Mouse (Mus musculus) CH12.LX (cell line): ENCODE measurements around the gene AC140267.1. TPM values are rescaled to one million over a fixed set of nuclear protein-coding genes. Genes with fewer than 3 reads are reported as not detected.

Source experiments
- DNase-seq: peaks from one replicate; pipeline ENCODE4 v3.0.0-alpha.2; 2013; ENCODE audit errors: extremely low read depth
- H3K27ac ChIP-seq: 2 replicates; pipeline ENCODE4 v1.5.1; 2012; ENCODE audit warnings: low read depth, mild to moderate bottlenecking, control low read depth, moderate library complexity; ENCODE audit not compliant: insufficient read depth
- H3K27me3 ChIP-seq: replicated peaks from 2 replicates; pipeline ENCODE3; 2012; ENCODE audit warnings: inconsistent platforms
- H3K36me3 ChIP-seq, 2 experiments: replicated peaks in 1 of 2; 2 replicates each; pipeline versions ENCODE3 to v1.6.1; 2012; ENCODE audit warnings: inconsistent platforms in 1 of 2, low read length in 1 of 2, mild to moderate bottlenecking in 1 of 2, mixed read lengths in 1 of 2, moderate library complexity in 1 of 2; ENCODE audit not compliant: control insufficient read depth in 1 of 2, insufficient read depth in 1 of 2
- H3K4me1 ChIP-seq, 2 experiments: 2 replicates each; pipeline ENCODE4 v1.6.1; 2012; ENCODE audit warnings: inconsistent platforms in 1 of 2, moderate library complexity in 1 of 2; ENCODE audit not compliant: insufficient read depth in 2 of 2, control insufficient read depth in 1 of 2
- H3K4me2 ChIP-seq: 2 replicates; pipeline ENCODE4 v1.6.1; 2012; ENCODE audit warnings: low read depth, mild to moderate bottlenecking, control low read depth; ENCODE audit not compliant: poor library complexity, insufficient read depth, severe bottlenecking
- H3K4me3 ChIP-seq, 3 experiments: fragments of 150-350 bp in 1 of 3; sonication (generic) in 1 of 3; replicated peaks in 1 of 3; 2 replicates each; pipeline versions ENCODE3 to v1.5.1; 2011 to 2012; ENCODE audit warnings: low read depth in 2 of 3, low read length in 2 of 3, mild to moderate bottlenecking in 2 of 3, moderate library complexity in 2 of 3, control low read depth in 1 of 3, improper control_type of control experiment in 1 of 3, inconsistent platforms in 1 of 3, mixed read lengths in 1 of 3; ENCODE audit not compliant: poor library complexity in 1 of 3
- H3K79me2 ChIP-seq: replicated peaks from 2 replicates; pipeline ENCODE4 v1.6.1; 2012; ENCODE audit warnings: mild to moderate bottlenecking, moderate library complexity; ENCODE audit not compliant: control insufficient read depth, poor library complexity, insufficient read depth, severe bottlenecking; ENCODE audit errors: extremely low read depth
- H3K9ac ChIP-seq: 2 replicates; pipeline ENCODE4 v1.6.1; 2012; ENCODE audit warnings: low read depth, mild to moderate bottlenecking, control low read depth, moderate library complexity; ENCODE audit not compliant: insufficient read depth
- H3K9me3 ChIP-seq: replicated peaks from 2 replicates; pipeline ENCODE3; 2012; ENCODE audit warnings: low read length, inconsistent platforms, mixed read lengths
- CHD1 ChIP-seq: IDR thresholded peaks from 2 replicates; pipeline ENCODE4 v1.6.1; 2012; ENCODE audit warnings: low read depth, low read length, improper control_type of control experiment, inconsistent platforms
- E2F4 ChIP-seq: IDR thresholded peaks from 2 replicates; pipeline ENCODE4 v1.6.1; 2011; ENCODE audit warnings: low read depth, low read length, improper control_type of control experiment; ENCODE audit not compliant: insufficient replicate concordance
- ELF1 ChIP-seq: IDR thresholded peaks from 2 replicates; pipeline ENCODE4 v1.6.1; 2014; ENCODE audit warnings: low read depth, mild to moderate bottlenecking, inconsistent platforms, low read length, improper control_type of control experiment
- EP300 ChIP-seq: IDR thresholded peaks from 2 replicates; pipeline ENCODE4 v1.6.1; 2011; ENCODE audit warnings: low read length, improper control_type of control experiment
- ETS1 ChIP-seq: conservative IDR thresholded peaks from 2 replicates; pipeline ENCODE4 v1.6.1; 2012; ENCODE audit warnings: low read depth, mild to moderate bottlenecking, inconsistent platforms, low read length, improper control_type of control experiment, moderate library complexity
- GABPA ChIP-seq: IDR thresholded peaks from 2 replicates; pipeline ENCODE4 v1.6.1; 2012; ENCODE audit warnings: low read depth, low read length, improper control_type of control experiment, inconsistent platforms; ENCODE audit not compliant: insufficient replicate concordance
- HCFC1 ChIP-seq: IDR thresholded peaks from 2 replicates; pipeline ENCODE4 v1.6.1; 2012; ENCODE audit warnings: low read depth, mild to moderate bottlenecking, inconsistent platforms, low read length, improper control_type of control experiment
- JUN ChIP-seq: IDR thresholded peaks from 2 replicates; pipeline ENCODE4 v1.6.1; 2011; ENCODE audit warnings: low read depth, mild to moderate bottlenecking, low read length, improper control_type of control experiment, moderate library complexity; ENCODE audit not compliant: insufficient read depth
- KAT2A ChIP-seq: IDR thresholded peaks from 2 replicates; pipeline ENCODE4 v1.6.1; 2012; ENCODE audit warnings: low read length, improper control_type of control experiment, inconsistent platforms; ENCODE audit not compliant: insufficient replicate concordance
- MAFK ChIP-seq: IDR thresholded peaks from 2 replicates; pipeline ENCODE4 v1.6.1; 2011; ENCODE audit warnings: low read length, improper control_type of control experiment; ENCODE audit not compliant: insufficient replicate concordance
- MAX ChIP-seq: IDR thresholded peaks from 2 replicates; pipeline ENCODE4 v1.6.1; 2011; ENCODE audit warnings: low read length, improper control_type of control experiment
- MEF2A ChIP-seq: IDR thresholded peaks from 2 replicates; pipeline ENCODE4 v1.6.1; 2014; ENCODE audit warnings: low read depth, mild to moderate bottlenecking, inconsistent platforms, low read length, improper control_type of control experiment, borderline replicate concordance
- MXI1 ChIP-seq: IDR thresholded peaks from 2 replicates; pipeline ENCODE4 v1.6.1; 2011; ENCODE audit warnings: mild to moderate bottlenecking, low read depth, low read length, improper control_type of control experiment
- MYC ChIP-seq: IDR thresholded peaks from 2 replicates; pipeline ENCODE4 v1.6.1; 2011; ENCODE audit warnings: low read depth, mild to moderate bottlenecking, improper control_type of control experiment, low read length
- NRF1 ChIP-seq: IDR thresholded peaks from 2 replicates; pipeline ENCODE4 v1.6.1; 2014; ENCODE audit warnings: low read depth, mild to moderate bottlenecking, inconsistent platforms, low read length, improper control_type of control experiment, moderate library complexity
- PAX5 ChIP-seq: IDR thresholded peaks from 2 replicates; pipeline ENCODE4 v1.6.1; 2012; ENCODE audit warnings: low read length, inconsistent platforms, mixed read lengths
- POLR2A ChIP-seq: IDR thresholded peaks from 2 replicates; pipeline ENCODE4 v1.6.1; 2011; ENCODE audit warnings: low read depth, mild to moderate bottlenecking, improper control_type of control experiment, low read length
- POLR2AphosphoS2 ChIP-seq: IDR thresholded peaks from 2 replicates; pipeline ENCODE4 v1.6.1; 2011; ENCODE audit warnings: low read depth, low read length, improper control_type of control experiment
- RAD21 ChIP-seq: IDR thresholded peaks from 2 replicates; pipeline ENCODE4 v1.6.1; 2011; ENCODE audit warnings: low read depth, mild to moderate bottlenecking, low read length, improper control_type of control experiment, moderate library complexity
- RCOR1 ChIP-seq: conservative IDR thresholded peaks from 2 replicates; pipeline ENCODE4 v1.6.1; 2012; ENCODE audit warnings: low read depth, mild to moderate bottlenecking, inconsistent platforms, low read length, improper control_type of control experiment
- SIN3A ChIP-seq: IDR thresholded peaks from 2 replicates; pipeline ENCODE4 v1.6.1; 2012; ENCODE audit warnings: low read length, improper control_type of control experiment, inconsistent platforms
- SMC3 ChIP-seq: IDR thresholded peaks from 2 replicates; pipeline ENCODE4 v1.6.1; 2011; ENCODE audit warnings: low read depth, low read length, improper control_type of control experiment
- TBP ChIP-seq: conservative IDR thresholded peaks from 2 replicates; pipeline ENCODE4 v1.6.1; 2011; ENCODE audit warnings: low read depth, low read length, improper control_type of control experiment
- TCF12 ChIP-seq: IDR thresholded peaks from 2 replicates; pipeline ENCODE4 v1.6.1; 2014; ENCODE audit warnings: low read depth, mild to moderate bottlenecking, inconsistent platforms, low read length, improper control_type of control experiment
- UBTF ChIP-seq: IDR thresholded peaks from 2 replicates; pipeline ENCODE4 v1.6.1; 2012; ENCODE audit warnings: low read depth, mild to moderate bottlenecking, inconsistent platforms, low read length, improper control_type of control experiment, moderate library complexity
- USF1 ChIP-seq: IDR thresholded peaks from 2 replicates; pipeline ENCODE4 v1.6.1; 2014; ENCODE audit warnings: low read depth, mild to moderate bottlenecking, inconsistent platforms, low read length, improper control_type of control experiment
- USF2 ChIP-seq: conservative IDR thresholded peaks from 2 replicates; pipeline ENCODE4 v1.6.1; 2011; ENCODE audit warnings: low read depth, low read length, improper control_type of control experiment
- ZC3H11A ChIP-seq: IDR thresholded peaks from 2 replicates; pipeline ENCODE4 v1.6.1; 2012; ENCODE audit warnings: low read depth, mild to moderate bottlenecking, inconsistent platforms, low read length, improper control_type of control experiment
- ZKSCAN1 ChIP-seq: IDR thresholded peaks from 2 replicates; pipeline ENCODE4 v1.6.1; 2012; ENCODE audit warnings: low read depth, inconsistent platforms, low read length, improper control_type of control experiment, borderline replicate concordance
- ZNF384 ChIP-seq: IDR thresholded peaks from 2 replicates; pipeline ENCODE4 v1.6.1; 2012; ENCODE audit warnings: low read depth, low read length, improper control_type of control experiment, inconsistent platforms
- dilution Hi-C: fragments of 300-500 bp; cut with MboI; formaldehyde crosslinking; loops from 2 replicates; pipeline ENCODE4 v1.14.3; 2020; ENCODE audit warnings: low sequenced_read_pairs; ENCODE audit not compliant: extremely low pct_unique_long_range_greater_than_20kb, extremely low pct_ligation_motif_present
- in situ Hi-C: fragments of 300-500 bp; cut with MboI; formaldehyde crosslinking; loops from 3 replicates; pipeline ENCODE4 v1.14.3; 2019; ENCODE audit warnings: low sequenced_read_pairs, low pct_ligation_motif_present, low pct_unique_long_range_greater_than_20kb, mixed read lengths
- polyA plus RNA-seq: library from polyadenylated mRNA; unstranded; fragments of >175 nt; gene quantifications from 2 replicates; pipeline ENCODE4 v1.2.1, GENCODE M21; 2012; ENCODE audit warnings: low read depth; ENCODE audit not compliant: insufficient read length
- total RNA-seq, 2 experiments: library from RNA; depleted of rRNA; stranded (reverse); fragments of 300-350 nt in 1 of 2; fragments of >200 nt in 1 of 2; gene quantifications; 2 replicates each; pipeline ENCODE4 v1.2.3; 2012 to 2014

The AC140267.1 gene
- total and polyA plus RNA-seq, 3 experiments: not detected

DNA sequence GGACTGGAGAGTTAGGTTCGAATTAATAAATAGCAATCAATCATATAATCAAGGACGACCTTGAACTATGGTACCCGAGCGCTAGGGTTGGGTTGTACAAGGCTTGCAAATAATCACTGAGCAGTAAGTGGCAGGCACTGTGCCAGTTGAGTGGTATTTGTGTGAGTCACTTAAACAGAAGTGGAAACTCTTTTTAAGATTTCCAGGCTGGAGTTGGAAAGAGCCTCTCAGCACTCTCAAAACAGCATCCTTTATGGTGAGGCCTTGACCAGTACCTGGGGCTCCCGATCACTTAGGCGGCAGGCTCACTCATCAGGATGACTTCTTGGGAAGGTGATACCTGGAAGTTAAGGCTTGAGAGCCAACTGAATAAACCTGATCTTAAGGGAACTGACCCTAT, 18.6 kb downstream of the AC140267.1 start:
- in situ Hi-C loops (loop anchor here (25.0 kb wide), 1 partner anchor 708 kb away; no protein-coding TSS in a partner anchor), dilution Hi-C loops (no loop called here)
- DNase-seq: peak; percentile 24

DNA sequence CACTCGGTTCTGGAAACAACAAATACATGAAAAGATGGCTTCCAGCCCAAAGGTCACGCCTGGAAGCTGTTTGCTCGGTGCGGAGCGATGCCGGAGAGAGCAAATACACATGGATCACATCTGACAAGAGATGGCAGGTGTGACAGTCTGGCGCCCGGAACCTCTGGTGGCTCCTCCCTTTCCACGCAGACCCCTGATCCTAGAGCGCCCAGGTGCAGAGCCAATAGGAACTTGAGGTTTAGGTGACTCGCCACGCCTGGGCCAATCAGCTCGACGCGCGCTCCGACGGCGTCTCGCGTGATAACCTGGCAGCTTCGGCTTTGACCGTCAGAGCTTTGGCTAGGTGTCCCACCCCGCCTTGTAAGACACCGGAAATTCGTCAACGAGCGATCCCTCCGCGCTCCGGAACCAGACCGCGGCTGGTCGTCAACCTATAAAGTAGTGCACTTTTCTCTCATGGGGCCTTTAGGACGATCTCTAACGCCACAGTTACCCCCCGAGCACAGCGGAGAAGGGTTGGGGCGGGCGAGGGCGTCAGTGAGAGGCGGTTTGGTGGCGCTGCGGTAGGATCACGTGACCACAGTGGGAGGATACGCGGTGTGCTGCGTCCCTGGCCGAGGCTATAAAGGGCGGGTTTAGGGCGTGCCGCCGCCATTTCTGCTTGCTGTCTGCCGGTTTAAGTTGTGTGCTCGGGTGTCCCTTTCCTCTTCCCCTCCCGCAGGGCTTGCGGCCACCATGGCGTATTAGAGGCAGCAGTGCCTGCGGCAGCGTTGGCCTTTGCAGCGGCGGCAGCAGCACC, 19.4 kb downstream of the AC140267.1 start, which contains the start of gene Atf4:
TSS of gene Atf4 (plus strand) at position 338 of the 799 bp plus-strand sequence.
- dilution Hi-C loops: no loop called here
- Histone ChIP-seq H3K79me2 (peaks cover 17% of the 10 kb centered on the region), H3K27ac (peak within 1 kb of the TSS; percentile 91), H3K36me3 (peaks cover 53 to 71% of the 10 kb centered on the region in 2 experiments), H3K9ac (peak within 1 kb of the TSS; percentile 96), H3K9me3 (no peaks in the 10 kb centered on the region), H3K4me2 (peak within 1 kb of the TSS; percentile 68), H3K4me3 (peak within 1 kb of the TSS; percentile 92 to 96 (median 94)), H3K4me1 (peaks cover 12 to 35% of the 10 kb centered on the region in 2 experiments), H3K27me3 (no peaks in the 10 kb centered on the region)
- in situ Hi-C loops: loop anchor here (5.0 to 25.0 kb wide), 2 partner anchors 38 to 707 kb away; no protein-coding TSS in a partner anchor
- peak; percentile 99 for DNase-seq
- TF ChIP-seq JUN: no peak
- TF ChIP-seq PAX5: no peak
- TF ChIP-seq ETS1: no peak
- TF ChIP-seq MEF2A: no peak; the same call in 1 of the 2 replicates
- TF ChIP-seq POLR2AphosphoS2: peak; percentile 98
- no peak for TF ChIP-seq EP300
- no peak for TF ChIP-seq RAD21
- no peak for TF ChIP-seq ZC3H11A
- TF ChIP-seq E2F4: no peak; the same call in 1 of the 2 replicates
- peak; percentile 51 for TF ChIP-seq NRF1
- peak; percentile 87 for TF ChIP-seq MXI1
- peak; percentile 83 for TF ChIP-seq SIN3A
- TF ChIP-seq MAX: no peak; the same call in 1 of the 2 replicates
- TF ChIP-seq MYC: peak; percentile 81
- peak; percentile 97 for TF ChIP-seq KAT2A
- no peak for TF ChIP-seq ZKSCAN1
- peak; percentile 67 for TF ChIP-seq ELF1
- TF ChIP-seq POLR2A: peak; percentile 93
- no peak for TF ChIP-seq SMC3
- TF ChIP-seq USF2: peak; percentile 94
- peak; percentile 88 for TF ChIP-seq HCFC1
- TF ChIP-seq TBP: peak; percentile 98
- no peak; the same call in 1 of the 2 replicates for TF ChIP-seq GABPA
- no peak for TF ChIP-seq MAFK
- TF ChIP-seq UBTF: peak; percentile 42; the same call in 1 of the 2 replicates
- TF ChIP-seq TCF12: peak; percentile 99
- peak; percentile 96 for TF ChIP-seq USF1
- no peak for TF ChIP-seq ZNF384
- no peak for TF ChIP-seq RCOR1

More for the DNA sequence above, 18.6 kb downstream of the AC140267.1 start:
- peaks cover 55 to 72% of the 10 kb centered on the region in 2 experiments for H3K36me3 ChIP-seq
- peak overlapping the region; percentile 96 for H3K9ac ChIP-seq
- peaks cover 17% of the 10 kb centered on the region for H3K79me2 ChIP-seq
- H3K4me1 ChIP-seq: peaks cover 12 to 35% of the 10 kb centered on the region in 2 experiments
- no peaks in the 10 kb centered on the region for H3K27me3 ChIP-seq
- no peaks in the 10 kb centered on the region for H3K9me3 ChIP-seq
- TF ChIP-seq POLR2AphosphoS2 (peak; percentile 43; the same call in 1 of the 2 replicates), USF1 (no peak), CHD1 (0 out of 2 replicates have a peak, but pooled peaks have one; percentile 69)
- H3K4me2 ChIP-seq: peak overlapping the region; percentile 68
- H3K4me3 ChIP-seq: peak overlapping the region; percentile 67 to 94 (median 82)
- peak overlapping the region; percentile 71 for H3K27ac ChIP-seq
